Mouse (Mus musculus) midbrain, embryonic 11.5 days (tissue): ENCODE results near the gene Dusp27. TPM values are rescaled to one million over a fixed set of nuclear protein-coding genes. Genes with fewer than 3 reads are reported as not detected.

Source experiments
- ATAC-seq: fragments of 200-750 bp; cut with Nextera tagmentation; 2 replicates; pipeline ENCODE4 v1.8.0; 2017; ENCODE audit warnings: moderate TSS enrichment, moderate library complexity; ENCODE audit not compliant: low FRiP score
- DNase-seq: peaks from one replicate; pipeline ENCODE4 v3.0.0; 2015; ENCODE audit warnings: low spot score; ENCODE audit errors: missing footprints
- H3K27ac ChIP-seq: fragments of 300-500 bp; sonication (generic); 2 replicates; pipeline ENCODE4 v1.5.1; 2014; ENCODE audit warnings: low read depth, low read length
- H3K27me3 ChIP-seq: fragments of 300-500 bp; sonication (generic); 2 replicates; pipeline ENCODE4 v1.6.1; 2014; ENCODE audit warnings: mild to moderate bottlenecking, low read length, moderate library complexity, mixed read lengths; ENCODE audit not compliant: control insufficient read depth, insufficient read depth
- H3K36me3 ChIP-seq: fragments of 300-500 bp; sonication (generic); 2 replicates; pipeline ENCODE4 v1.6.1; 2014; ENCODE audit warnings: mild to moderate bottlenecking, low read length, moderate library complexity, mixed read lengths; ENCODE audit not compliant: control insufficient read depth, insufficient read depth
- H3K4me1 ChIP-seq: fragments of 300-500 bp; sonication (generic); 2 replicates; pipeline ENCODE4 v1.6.1; 2014; ENCODE audit warnings: low read length; ENCODE audit not compliant: control insufficient read depth, insufficient read depth
- H3K4me2 ChIP-seq: fragments of 300-500 bp; sonication (generic); 2 replicates; pipeline ENCODE4 v1.6.1; 2014; ENCODE audit warnings: mild to moderate bottlenecking, moderate library complexity
- H3K4me3 ChIP-seq: fragments of 300-500 bp; sonication (generic); 2 replicates; pipeline ENCODE4 v1.5.1; 2014; ENCODE audit warnings: low read depth, low read length
- H3K9ac ChIP-seq: fragments of 300-500 bp; sonication (generic); 2 replicates; pipeline ENCODE4 v1.6.1; 2014; ENCODE audit warnings: low read length
- H3K9me3 ChIP-seq: fragments of 300-500 bp; sonication (generic); 2 replicates; pipeline ENCODE4 v1.6.1; 2016; ENCODE audit warnings: low read length; ENCODE audit not compliant: control insufficient read depth
- WGBS: fragments of 180-500 bp; shearing (Covaris S2); extraction: QIAGEN DNeasy Blood & Tissue Kit; methylation state at CpG from one replicate; pipeline ENCODE4 v1.1.7; 2014; 5-methylcytosine and 5-hydroxymethylcytosine counted together
- polyA plus RNA-seq: library from polyadenylated mRNA; unstranded; fragments of >200 nt; fragmentation: Nextera tagmentation; extraction: Ambion mirVana; gene quantifications from 2 replicates; pipeline ENCODE4 v1.2.1, GENCODE M21; 2014

Gene Dusp27
- polyA plus RNA-seq: 2.3 and 2.4 TPM in 2 replicates

- Histone ChIP-seq H3K9me3 (no peaks in the 10 kb centered on the region; the same call in 1 of the 2 replicates), H3K4me3 (no peak within 1 kb of the TSS), H3K4me2 (no peak within 1 kb of the TSS), H3K36me3 (no peaks in the 10 kb centered on the region), H3K27me3 (no peaks in the 10 kb centered on the region), H3K9ac (no peak within 1 kb of the TSS), H3K27ac (no peak within 1 kb of the TSS), H3K4me1 (no peaks in the 10 kb centered on the region)
- DNase-seq: peak; percentile 86
- 53% methylated on average over 4 of the region's 4 CpGs for WGBS
- no peak for ATAC-seq
Observed at GRCm38 (mm10) chr1:166127719-166128118, at the start of gene Dusp27. Dusp27 (minus strand) TSS chr1:166127922.

GRCm38 (mm10) chr1:166173621-166174020, 45.9 kb upstream of the Dusp27 start:
- DNase-seq (no peak), ATAC-seq (no peak)
- no peaks in the 10 kb centered on the region for H3K27me3 ChIP-seq
- H3K9me3 ChIP-seq: no peaks in the 10 kb centered on the region
- H3K36me3 ChIP-seq: no peaks in the 10 kb centered on the region
- H3K4me2 ChIP-seq: no peak overlapping the region
- H3K4me1 ChIP-seq: no peaks in the 10 kb centered on the region
- no peak overlapping the region for H3K4me3 ChIP-seq
- WGBS: 77% methylated on average over 9 of the region's 9 CpGs
- H3K27ac ChIP-seq: no peak overlapping the region
- no peak overlapping the region for H3K9ac ChIP-seq

- DNase-seq: no peak
- H3K27ac ChIP-seq: no peak overlapping the region
- no peak overlapping the region for H3K9ac ChIP-seq
- no peaks in the 10 kb centered on the region for H3K27me3 ChIP-seq
- H3K4me1 ChIP-seq: no peaks in the 10 kb centered on the region
- no peak overlapping the region for H3K4me3 ChIP-seq
- H3K36me3 ChIP-seq: no peaks in the 10 kb centered on the region
- no peak for ATAC-seq
- H3K4me2 ChIP-seq: no peak overlapping the region
- no peaks in the 10 kb centered on the region for H3K9me3 ChIP-seq
- 89% methylated on average over 3 of the region's 3 CpGs for WGBS
Observed at GRCm38 (mm10) chr1:166172992-166173391, 45.3 kb upstream of the Dusp27 start.

GRCm38 (mm10) chr1:166170852-166171251, 43.1 kb upstream of the Dusp27 start:
- H3K27me3 ChIP-seq: no peaks in the 10 kb centered on the region
- no peaks in the 10 kb centered on the region for H3K9me3 ChIP-seq
- no peak overlapping the region for H3K4me3 ChIP-seq
- no peak overlapping the region for H3K4me2 ChIP-seq
- H3K4me1 ChIP-seq: no peaks in the 10 kb centered on the region
- ATAC-seq (no peak), DNase-seq (peak; percentile 78)
- H3K27ac ChIP-seq: no peak overlapping the region
- 93% methylated on average over 12 of the region's 12 CpGs for WGBS
- H3K36me3 ChIP-seq: no peaks in the 10 kb centered on the region
- H3K9ac ChIP-seq: no peak overlapping the region

- Histone ChIP-seq H3K27me3 (no peaks in the 10 kb centered on the region), H3K36me3 (no peaks in the 10 kb centered on the region), H3K9ac (no peak overlapping the region), H3K27ac (no peak overlapping the region), H3K4me3 (no peak overlapping the region), H3K9me3 (no peaks in the 10 kb centered on the region), H3K4me2 (no peak overlapping the region), H3K4me1 (no peaks in the 10 kb centered on the region)
- DNase-seq (no peak), ATAC-seq (no peak)
- 93% methylated on average over 7 of the region's 7 CpGs for WGBS
Observed at GRCm38 (mm10) chr1:166169713-166170112, 42.0 kb upstream of the Dusp27 start.

- Histone ChIP-seq H3K36me3 (no peaks in the 10 kb centered on the region), H3K4me3 (no peak overlapping the region), H3K9ac (no peak overlapping the region), H3K27me3 (no peaks in the 10 kb centered on the region), H3K4me2 (no peak overlapping the region), H3K4me1 (peaks cover 6% of the 10 kb centered on the region; the same call in 1 of the 2 replicates), H3K27ac (no peak overlapping the region), H3K9me3 (no peaks in the 10 kb centered on the region)
- ATAC-seq (no peak), DNase-seq (peak; percentile 70)
- WGBS: 92% methylated on average over 7 of the region's 7 CpGs
Observed at GRCm38 (mm10) chr1:166168017-166168416, 40.3 kb upstream of the Dusp27 start.

GRCm38 (mm10) chr1:166167405-166167804, 39.7 kb upstream of the Dusp27 start:
- no peak overlapping the region for H3K4me3 ChIP-seq
- ATAC-seq (no peak), DNase-seq (peak; percentile 78)
- H3K4me2 ChIP-seq: no peak overlapping the region
- WGBS: 83% methylated on average over 4 of the region's 4 CpGs
- H3K27ac ChIP-seq: no peak overlapping the region
- peaks cover 6% of the 10 kb centered on the region; the same call in 1 of the 2 replicates for H3K4me1 ChIP-seq
- H3K9ac ChIP-seq: no peak overlapping the region
- no peaks in the 10 kb centered on the region for H3K9me3 ChIP-seq
- H3K36me3 ChIP-seq: no peaks in the 10 kb centered on the region
- H3K27me3 ChIP-seq: no peaks in the 10 kb centered on the region

- no peak for ATAC-seq
- no peaks in the 10 kb centered on the region for H3K27me3 ChIP-seq
- no peak overlapping the region for H3K4me2 ChIP-seq
- H3K27ac ChIP-seq: no peak overlapping the region
- H3K9ac ChIP-seq: no peak overlapping the region
- H3K36me3 ChIP-seq: no peaks in the 10 kb centered on the region
- no peak overlapping the region for H3K4me3 ChIP-seq
- DNase-seq: peak; percentile 77
- no peaks in the 10 kb centered on the region for H3K9me3 ChIP-seq
- 89% methylated on average over 9 of the region's 9 CpGs for WGBS
- peaks cover 6% of the 10 kb centered on the region; the same call in 1 of the 2 replicates for H3K4me1 ChIP-seq
Observed at GRCm38 (mm10) chr1:166165159-166165558, 37.4 kb upstream of the Dusp27 start.

GRCm38 (mm10) chr1:166164580-166164979, 36.9 kb upstream of the Dusp27 start:
- no peak overlapping the region for H3K4me2 ChIP-seq
- H3K9ac ChIP-seq: no peak overlapping the region
- H3K27ac ChIP-seq: no peak overlapping the region
- H3K27me3 ChIP-seq: peaks cover 4% of the 10 kb centered on the region; the same call in 1 of the 2 replicates
- peak; percentile 82 for DNase-seq
- H3K9me3 ChIP-seq: no peaks in the 10 kb centered on the region
- WGBS: 86% methylated on average over 14 of the region's 14 CpGs
- peaks cover 6% of the 10 kb centered on the region; the same call in 1 of the 2 replicates for H3K4me1 ChIP-seq
- no peak for ATAC-seq
- no peak overlapping the region for H3K4me3 ChIP-seq
- H3K36me3 ChIP-seq: no peaks in the 10 kb centered on the region
